Mouse (Mus musculus) CH12.LX (cell line): ENCODE measurements at regions not wholly inside any gene's neighbourhood (a gene's known extent, or its start where the extent isn't known, plus 50 kb on each side); places are given as distances from the start of the nearest gene placed in this dataset.

Experiments
- JUN ChIP-seq: IDR thresholded peaks from 2 replicates; pipeline ENCODE4 v1.6.1; 2011; ENCODE audit warnings: low read depth, mild to moderate bottlenecking, low read length, improper control_type of control experiment, moderate library complexity; ENCODE audit not compliant: insufficient read depth
- JUND ChIP-seq: conservative IDR thresholded peaks from 2 replicates; pipeline ENCODE4 v1.6.1; 2011; ENCODE audit warnings: low read depth, low read length, improper control_type of control experiment

- TF ChIP-seq JUND = no peak
- no peak for TF ChIP-seq JUN
These were observed 559.0 kb downstream of the Pdcd6ip start for GRCm38 (mm10) chr9:113149084-113149483.
